Mouse (Mus musculus) thymus, adult 2 months (tissue): ENCODE measurements around the gene Gm10271.

ENCODE experiments used
- CTCF ChIP-seq: fragments of 200-500 bp; IDR thresholded peaks from 2 replicates; pipeline ENCODE4 v1.5.1; 2012; ENCODE audit warnings: mild to moderate bottlenecking, control low read depth, low read length, moderate library complexity, borderline replicate concordance; ENCODE audit not compliant: control insufficient read depth, poor library complexity, insufficient read depth; ENCODE audit errors: extremely low read depth
- POLR2A ChIP-seq: fragments of 200-500 bp; IDR thresholded peaks from 2 replicates; pipeline ENCODE4 v1.6.1; 2012; ENCODE audit warnings: mild to moderate bottlenecking, low read length, control low read depth, moderate library complexity; ENCODE audit not compliant: control insufficient read depth, poor library complexity, insufficient read depth; ENCODE audit errors: extremely low read depth

DNA sequence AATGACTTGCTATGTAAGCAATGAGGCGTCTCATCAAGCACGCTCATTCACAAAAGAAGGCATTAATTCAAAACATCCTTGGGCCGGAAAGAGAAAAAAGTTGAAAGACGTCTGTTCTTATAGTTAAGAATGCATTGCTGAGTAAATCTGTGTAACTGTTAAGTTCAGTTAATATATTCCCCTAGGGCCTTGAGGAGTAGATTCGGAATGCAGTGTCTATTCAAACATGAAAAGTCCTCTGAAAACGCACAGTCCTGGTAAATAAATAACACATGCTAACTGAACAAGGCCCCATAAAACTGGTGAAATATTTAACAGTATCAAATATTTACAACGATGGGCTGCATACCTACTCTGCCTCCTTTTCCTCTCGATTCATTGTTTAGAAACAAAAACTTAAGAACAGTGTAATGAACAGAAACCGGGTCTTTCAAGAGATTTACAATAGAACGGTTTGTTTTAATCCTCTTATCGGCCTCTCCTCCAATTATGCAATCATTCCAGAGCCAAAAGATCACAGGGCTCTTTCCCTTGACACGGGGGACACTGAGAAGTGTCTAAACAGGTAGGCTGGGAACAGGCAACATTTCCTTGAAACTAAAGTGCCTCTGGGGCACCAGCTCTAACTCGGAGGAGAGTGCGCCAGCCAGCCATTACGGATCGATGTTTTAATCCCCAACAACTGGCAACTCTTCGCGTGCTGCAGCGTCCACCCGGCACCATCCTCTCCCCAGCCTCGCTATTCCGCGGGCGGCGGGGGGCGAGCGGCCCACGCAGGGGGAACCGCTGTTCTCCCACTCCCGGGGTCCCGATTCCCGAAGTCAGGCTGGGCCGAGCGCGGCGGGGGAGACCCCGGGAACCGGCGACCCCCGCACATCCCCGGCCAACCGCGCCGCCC, 23.0 kb downstream of the Gm10271 start:
- TF ChIP-seq CTCF (no peak), POLR2A (no peak)
